ENCODE assay signal across 15 mouse cellular contexts in genomic region chr5:75260247-75260646, GRCm38 (mm10).
DNase-seq lines count a peak whose midpoint lies in the region; ATAC-seq and TF ChIP-seq lines count a peak whose summit lies in the region.
"Had no signal": no experiment of that assay in that cellular context is flagged by ENCODE, and none has a peak within 500 bp of the region (broad histone marks: within the 10 kb centered on the region; RNA-seq: fewer than 3 reads in every experiment).

No protein-coding gene starts in this region.

- H3K27ac ChIP-seq in heart, embryonic 13.5 days (replicated peaks) = no peak overlapping the region
- H3K27ac ChIP-seq in heart, adult 2 months = no peak overlapping the region
- no peak overlapping the region for H3K27ac ChIP-seq in lung, embryonic 14.5 days (ENCODE audit: low read depth)
- H3K27ac ChIP-seq: hindbrain, embryonic 14.5 days had no signal

- no peaks in the 10 kb centered on the region for H3K36me3 ChIP-seq in heart, embryonic 13.5 days
- H3K36me3 ChIP-seq in heart, adult 2 months (ENCODE audit: control insufficient read depth, insufficient read depth, low read length) = no peaks in the 10 kb centered on the region
- H3K36me3 ChIP-seq in lung, embryonic 14.5 days (ENCODE audit: insufficient read depth) = no peaks in the 10 kb centered on the region

- DNase-seq in heart, adult 2 months = no peak
- DNase-seq in frontal cortex, postnatal 36 days (ENCODE audit: low spot score in 2 of 2) = peak; percentile 59 to 71
- DNase-seq in lung, embryonic 14.5 days = peak; percentile 69
- DNase-seq in right cerebral cortex, postnatal 10 days (ENCODE audit: low spot score in 2 of 2) = peak; percentile 74 to 79
- DNase-seq in embryo, embryonic 9.5 days (ENCODE audit: extremely low spot score) = no peak
- DNase-seq in thymus, postnatal 0 days (ENCODE audit: low spot score) = no peak
- no peak for DNase-seq in adrenal gland, postnatal 10 days
- DNase-seq: cerebellum, adult 18-20 months; kidney, adult 8-10 months; thymus, postnatal 14 days had no signal

- H3K4me2 ChIP-seq in heart, embryonic 13.5 days = peak overlapping the region; percentile 13
- H3K4me2 ChIP-seq in lung, embryonic 14.5 days = no peak overlapping the region
- H3K4me2 ChIP-seq: hindbrain, embryonic 14.5 days; liver, embryonic 11.5 days; midbrain, embryonic 11.5 days had no signal

- H3K9me3 ChIP-seq in heart, embryonic 13.5 days = no peaks in the 10 kb centered on the region
- H3K9me3 ChIP-seq in lung, embryonic 14.5 days (ENCODE audit: low read depth, low read length) = no peaks in the 10 kb centered on the region

- H3K4me1 ChIP-seq in heart, embryonic 13.5 days = peaks cover 5% of the 10 kb centered on the region; the same call in 1 of the 2 replicates
- no peaks in the 10 kb centered on the region for H3K4me1 ChIP-seq in heart, adult 2 months (ENCODE audit: control insufficient read depth, insufficient read depth, low read length)
- H3K4me1 ChIP-seq in lung, embryonic 14.5 days (ENCODE audit: insufficient read depth) = no peaks in the 10 kb centered on the region

- H3K4me3 ChIP-seq in heart, embryonic 13.5 days = no peak overlapping the region
- H3K4me3 ChIP-seq in heart, adult 2 months = no peak overlapping the region
- no peak overlapping the region for H3K4me3 ChIP-seq in lung, embryonic 14.5 days (ENCODE audit: low read depth, low read length)

- TF ChIP-seq CTCF in heart, adult 2 months (IDR thresholded peaks at IDR 0.05) = no peak
- no peak for TF ChIP-seq CTCF in lung, embryonic 14.5 days (IDR thresholded peaks at IDR 0.05; ENCODE audit: low read depth)

- no peaks in the 10 kb centered on the region for H3K27me3 ChIP-seq in heart, embryonic 13.5 days (replicated peaks)
- no peaks in the 10 kb centered on the region for H3K27me3 ChIP-seq in heart, adult 2 months (ENCODE audit: control insufficient read depth, insufficient read depth, low read length)
- H3K27me3 ChIP-seq in lung, embryonic 14.5 days (ENCODE audit: insufficient read depth, low read length) = no peaks in the 10 kb centered on the region

- no peak overlapping the region for H3K9ac ChIP-seq in heart, embryonic 13.5 days
- no peak overlapping the region for H3K9ac ChIP-seq in heart, adult 2 months (ENCODE audit: low read depth, low read length)
- H3K9ac ChIP-seq in lung, embryonic 14.5 days = no peak overlapping the region
- H3K9ac ChIP-seq: hindbrain, embryonic 14.5 days had no signal

- intact Hi-C loops in heart, adult 2 months (cut with DNase I) = no loop called here

- no peak for TF ChIP-seq POLR2A in heart, adult 2 months (IDR thresholded peaks at IDR 0.05; ENCODE audit: insufficient read depth, low read depth, low read length)

- no peak for TF ChIP-seq EP300 in heart, adult 2 months (IDR thresholded peaks at IDR 0.05; ENCODE audit: insufficient read depth, low read depth, low read length)

- no peak for ATAC-seq in heart, embryonic 13.5 days (ENCODE audit: extremely low read depth, insufficient number of reproducible peaks, low FRiP score, low TSS enrichment)
- no peak for ATAC-seq in lung, embryonic 14.5 days (ENCODE audit: insufficient read depth)
- ATAC-seq: forebrain, embryonic 16.5 days had no signal

- H3K79me2 ChIP-seq in heart, adult 2 months (replicated peaks; ENCODE audit: control insufficient read depth, insufficient read depth, low read length) = no peaks in the 10 kb centered on the region

- WGBS in heart, embryonic 13.5 days = 33% methylated on average over 10 of the region's 10 CpGs
- WGBS in heart, adult 2 months = 47% methylated on average over 10 of the region's 10 CpGs
- 56% methylated on average over 10 of the region's 10 CpGs for WGBS in lung, embryonic 14.5 days

Comparison
In these comparisons a context has a peak if more than half of its experiments do, and no peak if none do; other contexts are left out.
1. DNase-seq: peak in frontal cortex, postnatal 36 days (2 of 2), lung, embryonic 14.5 days (single experiment) and right cerebral cortex, postnatal 10 days (2 of 2); none in heart, adult 2 months (0 of 2), embryo, embryonic 9.5 days (single experiment), thymus, postnatal 0 days (single experiment) and adrenal gland, postnatal 10 days (single experiment).